Mouse (Mus musculus) Patski (cell line): ENCODE measurements at regions not wholly inside any gene's neighbourhood (a gene's known extent, or its start where the extent isn't known, plus 50 kb on each side); places are given as distances from the start of the nearest gene placed in this dataset.
A peak's percentile ranks its signal among the peaks of the same experiment; 100 is the strongest.

Experiments
- ATAC-seq: fragments of 100-300 bp; one replicate; pipeline ENCODE4 v1.8.0; 2021
- CTCF ChIA-PET: fragments of 350-600 bp; sonication (Branson Sonifier 250); formaldehyde crosslinking; loops from one replicate; lab custom pipeline; 2022; ENCODE audit warnings: inconsistent platforms; lab: Charles Lee
- POLR2A ChIA-PET: fragments of 350-600 bp; sonication (Branson Sonifier 250); formaldehyde crosslinking; loops from one replicate; lab custom pipeline; 2022; ENCODE audit warnings: antibody characterized with exemption, inconsistent platforms; lab: Charles Lee
- DNase-seq: peaks from one replicate; pipeline ENCODE4 v3.0.0-alpha.2; 2011; ENCODE audit warnings: low read depth, low spot score
- H3K27me3 ChIP-seq: fragments of 371-371 bp; one replicate; pipeline ENCODE4 v1.5.1; 2021
- CTCF ChIP-seq: fragments of 100-300 bp; IDR thresholded peaks from one replicate; pipeline ENCODE4 v1.5.1; 2021
- in situ Hi-C: fragments of 300-500 bp; cut with MboI; formaldehyde crosslinking; loops from 3 replicates; pipeline ENCODE4 v1.11.1; 2018; ENCODE audit warnings: low pct_unique_long_range_greater_than_20kb, mixed read lengths

GRCm38 (mm10) chr6:81461095-81461494, 462.4 kb upstream of the Gcfc2 start:
- no peak for DNase-seq
- in situ Hi-C loops = no loop called here
- POLR2A ChIA-PET = no interaction called here
- no peak for ATAC-seq
- CTCF ChIA-PET = no interaction called here
- no peaks in the 10 kb centered on the region for H3K27me3 ChIP-seq
- TF ChIP-seq CTCF = no peak

GRCm38 (mm10) chr6:81464442-81464841, 459.0 kb upstream of the Gcfc2 start:
- H3K27me3 ChIP-seq = no peaks in the 10 kb centered on the region
- in situ Hi-C loops = no loop called here
- DNase-seq (no peak), ATAC-seq (no peak)
- POLR2A ChIA-PET = no interaction called here
- no peak for TF ChIP-seq CTCF
- CTCF ChIA-PET = no interaction called here

GRCm38 (mm10) chr6:81466536-81466935, 456.9 kb upstream of the Gcfc2 start:
- in situ Hi-C loops = no loop called here
- ATAC-seq (no peak), DNase-seq (no peak)
- H3K27me3 ChIP-seq = no peaks in the 10 kb centered on the region
- ChIA-PET CTCF (no interaction called here), POLR2A (no interaction called here)
- TF ChIP-seq CTCF = no peak

- in situ Hi-C loops = no loop called here
- DNase-seq (no peak), ATAC-seq (peak; percentile 31)
- no peaks in the 10 kb centered on the region for H3K27me3 ChIP-seq
- ChIA-PET POLR2A (no interaction called here), CTCF (no interaction called here)
- no peak for TF ChIP-seq CTCF
Observed at GRCm38 (mm10) chr6:81471340-81471955, 452.0 kb upstream of the Gcfc2 start.

- ChIA-PET CTCF (no interaction called here), POLR2A (no interaction called here)
- no peak for ATAC-seq
- DNase-seq = no peak
- in situ Hi-C loops = no loop called here
- no peaks in the 10 kb centered on the region for H3K27me3 ChIP-seq
- no peak for TF ChIP-seq CTCF
Observed at GRCm38 (mm10) chr6:81472506-81472905, 451.0 kb upstream of the Gcfc2 start.

GRCm38 (mm10) chr6:81474786-81475185, 448.7 kb upstream of the Gcfc2 start:
- no peak for ATAC-seq
- in situ Hi-C loops = no loop called here
- CTCF ChIA-PET = no interaction called here
- TF ChIP-seq CTCF = no peak
- POLR2A ChIA-PET = no interaction called here
- no peaks in the 10 kb centered on the region for H3K27me3 ChIP-seq
- DNase-seq = no peak

GRCm38 (mm10) chr6:81487006-81487405, 436.5 kb upstream of the Gcfc2 start:
- CTCF ChIA-PET = no interaction called here
- no peaks in the 10 kb centered on the region for H3K27me3 ChIP-seq
- DNase-seq = no peak
- no peak for ATAC-seq
- in situ Hi-C loops = no loop called here
- no peak for TF ChIP-seq CTCF
- POLR2A ChIA-PET = no interaction called here

GRCm38 (mm10) chr6:81496239-81496638, 427.2 kb upstream of the Gcfc2 start:
- CTCF ChIA-PET = no interaction called here
- POLR2A ChIA-PET = no interaction called here
- no peaks in the 10 kb centered on the region for H3K27me3 ChIP-seq
- DNase-seq = no peak
- no peak for ATAC-seq
- in situ Hi-C loops = no loop called here
- TF ChIP-seq CTCF = no peak

- no peak for DNase-seq
- in situ Hi-C loops = no loop called here
- POLR2A ChIA-PET = interaction anchor here (0.6 kb wide), 1 partner anchor 15 kb away, joined by 3 read pairs; no protein-coding TSS in a partner anchor
Observed at GRCm38 (mm10) chr6:81517185-81517584, 406.3 kb upstream of the Gcfc2 start.

GRCm38 (mm10) chr6:81562260-81562659, 361.2 kb upstream of the Gcfc2 start:
- ATAC-seq (no peak), DNase-seq (no peak)
- CTCF ChIA-PET = no interaction called here
- no peak for TF ChIP-seq CTCF
- in situ Hi-C loops = no loop called here
- H3K27me3 ChIP-seq = no peaks in the 10 kb centered on the region
- POLR2A ChIA-PET = no interaction called here

More at GRCm38 (mm10) chr6:81517185-81517584, 406.3 kb upstream of the Gcfc2 start:
- no peak for ATAC-seq
- no peak for TF ChIP-seq CTCF
- H3K27me3 ChIP-seq = no peaks in the 10 kb centered on the region
- CTCF ChIA-PET = no interaction called here

- in situ Hi-C loops = no loop called here
- CTCF ChIA-PET = no interaction called here
- DNase-seq (no peak), ATAC-seq (no peak)
- TF ChIP-seq CTCF = no peak
- no peaks in the 10 kb centered on the region for H3K27me3 ChIP-seq
- POLR2A ChIA-PET = no interaction called here
Observed at GRCm38 (mm10) chr6:81563192-81563591, 360.3 kb upstream of the Gcfc2 start.

GRCm38 (mm10) chr6:81564295-81564694, 359.2 kb upstream of the Gcfc2 start:
- in situ Hi-C loops = no loop called here
- DNase-seq (no peak), ATAC-seq (no peak)
- ChIA-PET POLR2A (no interaction called here), CTCF (no interaction called here)
- H3K27me3 ChIP-seq = no peaks in the 10 kb centered on the region
- no peak for TF ChIP-seq CTCF
